Mouse (Mus musculus) MEL (cell line): ENCODE measurements around the gene Ikzf1.

ENCODE experiments used
- CTCF ChIP-seq, 3 experiments: IDR thresholded peaks in 2 of 3; conservative IDR thresholded peaks in 1 of 3; 2 replicates each; pipeline ENCODE4 v1.5.1; 2011 to 2012; ENCODE audit warnings: low read length in 3 of 3, low read depth in 2 of 3, mild to moderate bottlenecking in 2 of 3, improper control_type of control experiment in 1 of 3, inconsistent platforms in 1 of 3, mixed read lengths in 1 of 3, moderate library complexity in 1 of 3; ENCODE audit not compliant: control insufficient read depth in 1 of 3, insufficient read depth in 1 of 3, poor library complexity in 1 of 3, severe bottlenecking in 1 of 3
- EP300 ChIP-seq, 2 experiments: IDR thresholded peaks; 2 replicates each; pipeline ENCODE4 v1.6.1; 2011; ENCODE audit warnings: improper control_type of control experiment in 2 of 2, low read length in 2 of 2, low read depth in 1 of 2, mild to moderate bottlenecking in 1 of 2
- POLR2A ChIP-seq, 2 experiments: IDR thresholded peaks; 2 replicates each; pipeline ENCODE4 v1.6.1; 2011 to 2012; ENCODE audit warnings: low read length in 2 of 2, mild to moderate bottlenecking in 2 of 2, control low read depth in 1 of 2, improper control_type of control experiment in 1 of 2, low read depth in 1 of 2, moderate library complexity in 1 of 2; ENCODE audit not compliant: control insufficient read depth in 1 of 2, insufficient read depth in 1 of 2, poor library complexity in 1 of 2
- POLR2AphosphoS2 ChIP-seq: IDR thresholded peaks from 2 replicates; pipeline ENCODE4 v1.6.1; 2011; ENCODE audit warnings: low read length, improper control_type of control experiment
- TBP ChIP-seq: IDR thresholded peaks from 2 replicates; pipeline ENCODE4 v1.8.0; 2011; ENCODE audit warnings: low read depth, low read length, improper control_type of control experiment
- UBTF ChIP-seq: IDR thresholded peaks from 2 replicates; pipeline ENCODE4 v1.6.1; 2012; ENCODE audit warnings: low read depth, mild to moderate bottlenecking, inconsistent platforms, low read length, improper control_type of control experiment, moderate library complexity, borderline replicate concordance; ENCODE audit not compliant: insufficient read depth
- USF2 ChIP-seq, 2 experiments: IDR thresholded peaks; 2 replicates each; pipeline ENCODE4 v1.6.1; 2011 to 2012; ENCODE audit warnings: improper control_type of control experiment in 2 of 2, low read length in 2 of 2, borderline replicate concordance in 1 of 2, inconsistent platforms in 1 of 2, low read depth in 1 of 2, mild to moderate bottlenecking in 1 of 2; ENCODE audit not compliant: insufficient read depth in 1 of 2

GRCm38 (mm10) chr11:11667254-11667921, 17.4 kb upstream of the Ikzf1 start:
- TF ChIP-seq TBP = no peak
- no peak for TF ChIP-seq CTCF (IDR thresholded peaks at IDR 0.05 in 2 of 3, conservative IDR thresholded peaks at IDR 0.05 in 1 of 3; ENCODE audit: control insufficient read depth in 1 of 3, insufficient read depth in 1 of 3, low read depth in 2 of 3, low read length in 3 of 3, poor library complexity in 1 of 3, severe bottlenecking in 1 of 3)
- no peak for TF ChIP-seq USF2 (IDR thresholded peaks at IDR 0.05; ENCODE audit: borderline replicate concordance in 1 of 2, insufficient read depth in 1 of 2, low read depth in 1 of 2, low read length in 2 of 2)
- TF ChIP-seq POLR2AphosphoS2 = no peak
- TF ChIP-seq EP300 (IDR thresholded peaks at IDR 0.05; ENCODE audit: low read depth in 1 of 2, low read length in 2 of 2) = no peak
- TF ChIP-seq POLR2A (IDR thresholded peaks at IDR 0.05; ENCODE audit: control insufficient read depth in 1 of 2, insufficient read depth in 1 of 2, low read depth in 1 of 2, low read length in 2 of 2, poor library complexity in 1 of 2) = no peak
- TF ChIP-seq UBTF = no peak
